9 mouse cellular contexts compared by ENCODE assay signal in genomic region chr3:50304137-50304536, GRCm38 (mm10).
DNase-seq lines count a peak whose midpoint lies in the region; ATAC-seq and TF ChIP-seq lines count a peak whose summit lies in the region.
"Had no signal": no experiment of that assay in that cellular context is flagged by ENCODE, and none has a peak within 500 bp of the region (broad histone marks: within the 10 kb centered on the region; RNA-seq: fewer than 3 reads in every experiment).

No protein-coding gene starts in this region.

- WGBS in forebrain, postnatal 0 days, result 56% methylated on average over 4 of the region's 4 CpGs
- WGBS in forebrain, embryonic 13.5 days, result 54% methylated on average over 4 of the region's 4 CpGs
- 38% methylated on average over 4 of the region's 4 CpGs for WGBS in liver, postnatal 0 days (ENCODE audit: insufficient replicate concordance)

- intact Hi-C loops in heart, postnatal 36 days (cut with DNase I), result loop anchor here (1.0 to 5.0 kb wide), 5 partner anchors 77 to 1212 kb away; no protein-coding TSS in a partner anchor

- no peak for TF ChIP-seq POLR2A in brain, embryonic 14.5 days (IDR thresholded peaks at IDR 0.05; ENCODE audit: borderline replicate concordance, extremely low read depth, insufficient read depth, insufficient read length, poor library complexity, severe bottlenecking)

- no peak overlapping the region for H3K9ac ChIP-seq in forebrain, postnatal 0 days
- H3K9ac ChIP-seq in forebrain, embryonic 13.5 days, result no peak overlapping the region
- H3K9ac ChIP-seq in liver, postnatal 0 days (replicated peaks), result no peak overlapping the region

- no peak overlapping the region for H3K4me3 ChIP-seq in forebrain, postnatal 0 days (ENCODE audit: low read depth, low read length)
- no peak overlapping the region for H3K4me3 ChIP-seq in forebrain, embryonic 13.5 days
- H3K4me3 ChIP-seq in liver, postnatal 0 days (ENCODE audit: low read depth, low read length), result no peak overlapping the region

- no peaks in the 10 kb centered on the region for H3K27me3 ChIP-seq in forebrain, postnatal 0 days (ENCODE audit: insufficient read depth, low read length)
- no peaks in the 10 kb centered on the region for H3K27me3 ChIP-seq in forebrain, embryonic 13.5 days
- no peaks in the 10 kb centered on the region for H3K27me3 ChIP-seq in liver, postnatal 0 days (ENCODE audit: insufficient read depth, low read length)

- H3K4me1 ChIP-seq in forebrain, postnatal 0 days (ENCODE audit: insufficient read depth), result peaks cover 7% of the 10 kb centered on the region; the same call in 1 of the 2 replicates
- H3K4me1 ChIP-seq in forebrain, embryonic 13.5 days, result peaks cover 32% of the 10 kb centered on the region
- no peaks in the 10 kb centered on the region for H3K4me1 ChIP-seq in liver, postnatal 0 days (ENCODE audit: insufficient read depth)

- no peaks in the 10 kb centered on the region for H3K36me3 ChIP-seq in forebrain, postnatal 0 days (ENCODE audit: insufficient read depth)
- H3K36me3 ChIP-seq in forebrain, embryonic 13.5 days (ENCODE audit: poor library complexity, severe bottlenecking), result no peaks in the 10 kb centered on the region
- no peaks in the 10 kb centered on the region for H3K36me3 ChIP-seq in liver, postnatal 0 days (replicated peaks; ENCODE audit: insufficient read depth, low read length)

- no peak for TF ChIP-seq EP300 in liver, postnatal 0 days (IDR thresholded peaks at IDR 0.05; ENCODE audit: low read depth)

- no peak overlapping the region for H3K27ac ChIP-seq in forebrain, postnatal 0 days (ENCODE audit: low read depth, low read length)
- H3K27ac ChIP-seq in forebrain, embryonic 13.5 days, result no peak overlapping the region
- no peak overlapping the region for H3K27ac ChIP-seq in liver, postnatal 0 days (ENCODE audit: low read depth)
- H3K27ac ChIP-seq: macrophage had no signal

- TF ChIP-seq CTCF in forebrain, postnatal 0 days (IDR thresholded peaks at IDR 0.05; ENCODE audit: low read depth), result peak; percentile 58
- TF ChIP-seq CTCF in liver, postnatal 0 days (IDR thresholded peaks at IDR 0.05; ENCODE audit: low read depth), result peak; percentile 75
- TF ChIP-seq CTCF in brain, embryonic 14.5 days (IDR thresholded peaks at IDR 0.05; ENCODE audit: borderline replicate concordance, extremely low read depth, insufficient read depth, insufficient read length), result peak; percentile 48; the same call in 1 of the 2 replicates

- H3K9me3 ChIP-seq in forebrain, postnatal 0 days (ENCODE audit: low read length), result no peaks in the 10 kb centered on the region
- H3K9me3 ChIP-seq in forebrain, embryonic 13.5 days (replicated peaks), result no peaks in the 10 kb centered on the region
- no peaks in the 10 kb centered on the region for H3K9me3 ChIP-seq in liver, postnatal 0 days (ENCODE audit: low read length)

- ATAC-seq in forebrain, postnatal 0 days, result no peak
- ATAC-seq in forebrain, embryonic 13.5 days, result no peak
- no peak for ATAC-seq in liver, postnatal 0 days
- ATAC-seq in megakaryocyte progenitor cell, adult 5-6 weeks (replicated peaks; ENCODE audit: poor library complexity), result peak; percentile 83

- no peak for DNase-seq in forebrain, postnatal 0 days
- peak; percentile 28 for DNase-seq in liver, postnatal 0 days
- no peak for DNase-seq in liver
- DNase-seq in brain, embryonic 14.5 days (ENCODE audit: low read depth), result peak; percentile 46
- DNase-seq in heart, postnatal 36 days, result peak; percentile 18 to 31
- DNase-seq in right cerebral cortex, postnatal 36 days (ENCODE audit: low spot score in 2 of 2), result no peak

- no peak overlapping the region for H3K4me2 ChIP-seq in forebrain, postnatal 0 days (ENCODE audit: low read depth)
- no peak overlapping the region for H3K4me2 ChIP-seq in forebrain, embryonic 13.5 days
- no peak overlapping the region for H3K4me2 ChIP-seq in liver, postnatal 0 days (ENCODE audit: low read depth, low read length)

Comparison
In these comparisons a context has a peak if more than half of its experiments do, and no peak if none do; other contexts are left out.
1. DNase-seq: peak in liver, postnatal 0 days (single experiment), brain, embryonic 14.5 days (single experiment) and heart, postnatal 36 days (2 of 2); none in forebrain, postnatal 0 days (single experiment), liver (single experiment) and right cerebral cortex, postnatal 36 days (0 of 2).
2. Peak in every context shown above with its lines, with median percentiles within 50 percentile points of each other: CTCF ChIP-seq.